Mouse (Mus musculus) cerebellum, postnatal 25 days (tissue): Measurements from ENCODE around the gene Hira.
"Not testable (repeated sequence)": the region's sequence is repeated elsewhere in the genome, so short reads cannot be mapped to it uniquely, and the experiment has no call there.

Source experiments
- DNase-seq, 2 experiments: peaks; one replicate each; pipeline ENCODE4 v3.0.0; 2021; ENCODE audit warnings: mixed read lengths in 2 of 2

Gene Hira

DNA sequence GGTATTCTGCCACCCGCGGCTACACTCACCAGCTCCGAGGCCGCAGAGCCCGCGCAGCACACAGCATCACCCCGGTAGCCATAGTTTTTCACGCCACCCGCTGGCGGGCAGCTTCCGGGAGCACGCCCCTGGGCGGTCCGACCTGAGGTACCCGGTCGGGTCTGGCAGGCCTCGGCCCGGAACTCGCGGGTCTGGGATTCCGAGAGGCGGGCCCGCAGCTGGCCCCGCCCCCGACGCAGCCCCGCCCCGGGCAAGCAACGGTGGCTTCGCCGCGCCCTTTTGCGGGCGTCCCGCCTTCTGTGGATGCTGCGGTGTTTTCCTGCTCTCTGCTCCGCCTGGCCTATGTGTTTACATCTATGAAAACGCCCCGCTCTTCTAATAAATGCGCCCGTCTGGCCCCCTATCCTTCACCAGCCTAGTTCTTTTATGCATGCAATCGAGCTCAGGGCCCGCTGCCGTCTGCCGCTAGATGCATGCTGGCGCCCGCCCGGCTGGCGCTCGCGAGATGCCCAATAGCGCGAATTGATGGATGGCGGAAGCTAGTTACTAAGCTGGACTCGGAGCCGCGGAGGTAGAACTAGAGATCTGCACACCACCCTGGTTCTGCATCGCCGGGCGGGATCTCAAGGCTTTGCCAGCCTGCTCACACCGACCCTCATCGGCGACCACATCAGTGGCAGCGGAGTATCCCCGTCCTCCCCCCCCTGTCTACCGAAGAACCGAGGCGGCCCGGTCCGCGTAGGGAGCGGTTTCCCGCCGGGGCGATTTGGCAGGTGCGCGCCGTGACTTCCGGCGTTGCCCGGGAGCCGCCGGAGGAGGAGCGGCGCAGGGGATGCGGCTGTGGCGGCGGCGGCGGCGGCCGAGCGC, at the start of gene Hira, which contains the start of gene Mrpl40:
Gene Hira, plus strand, starts transcription at position 596 of the 867 bp plus-strand sequence.
Gene Mrpl40, minus strand, starts transcription at position 421 of the 867 bp plus-strand sequence.
- peak; percentile 97 for DNase-seq

DNA sequence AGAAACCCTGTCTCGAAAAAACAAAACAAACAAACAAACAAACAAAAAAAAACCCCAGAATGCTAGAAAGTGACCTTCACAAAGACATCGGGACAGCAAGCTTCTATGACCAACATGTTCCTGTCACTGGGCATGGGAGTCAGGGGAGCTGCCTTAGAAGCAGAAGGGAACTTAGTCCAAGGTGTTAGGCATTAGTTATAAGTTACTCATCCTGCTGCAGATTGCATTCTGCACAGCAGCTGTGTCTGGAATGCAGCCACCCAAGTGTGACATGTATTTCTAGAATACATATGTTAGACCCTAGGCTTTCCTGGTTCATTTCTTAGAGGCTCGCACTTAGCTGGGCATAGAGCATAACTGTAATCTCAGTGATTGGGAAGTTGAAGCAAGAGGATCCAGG, 48.2 kb upstream of the Hira start:
- DNase-seq: no peak

DNA sequence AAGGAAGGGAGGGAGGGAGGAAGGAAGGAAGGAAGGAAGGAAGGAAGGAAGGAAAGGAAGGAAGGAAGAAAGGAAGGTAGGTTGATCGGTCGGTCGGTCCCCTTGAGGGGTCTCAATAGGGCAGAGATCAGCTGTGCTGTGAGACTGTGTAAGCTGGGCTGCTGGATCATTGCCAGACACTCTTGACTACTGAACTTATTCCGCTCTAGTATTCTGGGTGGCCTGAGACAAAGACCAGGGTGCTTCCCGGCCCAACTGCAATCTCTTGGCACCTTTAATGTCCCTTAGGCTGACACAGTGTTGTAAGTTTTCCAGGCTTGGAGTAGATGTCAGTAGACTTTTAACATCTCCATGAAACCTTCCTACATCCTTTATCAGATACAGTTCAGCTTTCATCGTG, 47.7 kb upstream of the Hira start:
- no peak for DNase-seq

DNA sequence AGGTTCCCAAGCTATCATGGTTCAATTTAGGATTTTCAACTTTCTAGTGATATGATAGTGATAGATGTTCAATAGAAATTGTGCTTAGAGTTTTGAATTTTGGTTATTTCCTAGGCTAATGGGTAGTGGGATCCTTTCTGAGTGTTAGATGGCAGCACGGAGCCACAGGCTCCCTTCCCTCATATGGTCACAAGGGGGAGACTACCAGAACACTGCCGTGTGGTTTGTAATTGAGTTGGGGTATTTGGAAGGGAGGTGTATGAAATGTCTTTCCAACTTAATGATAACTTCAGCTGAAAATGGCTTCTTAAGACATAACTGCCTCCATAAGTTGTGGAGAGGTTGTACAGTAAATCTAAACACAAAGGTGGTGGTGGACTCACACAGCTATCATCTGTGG, 43.4 kb upstream of the Hira start:
- no peak for DNase-seq

DNA sequence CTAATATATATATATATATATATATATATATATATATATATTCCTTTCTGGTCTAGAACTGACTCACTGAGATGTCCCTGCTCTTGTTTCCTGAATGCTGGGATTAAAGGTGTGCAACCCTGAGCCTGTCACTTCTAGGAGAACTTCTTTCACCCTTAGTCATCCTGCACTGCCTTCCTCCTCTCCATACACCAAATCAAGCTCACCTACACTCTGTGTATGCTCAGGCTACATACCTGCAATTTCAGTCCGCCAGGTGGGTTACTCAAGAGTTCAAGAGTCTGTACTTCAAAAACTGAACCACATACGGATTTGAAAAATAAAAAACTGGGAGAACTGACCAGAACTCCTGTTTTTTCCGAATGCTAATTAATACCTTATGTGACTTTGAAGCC, 40.8 kb upstream of the Hira start:
- DNase-seq: no peak

DNA sequence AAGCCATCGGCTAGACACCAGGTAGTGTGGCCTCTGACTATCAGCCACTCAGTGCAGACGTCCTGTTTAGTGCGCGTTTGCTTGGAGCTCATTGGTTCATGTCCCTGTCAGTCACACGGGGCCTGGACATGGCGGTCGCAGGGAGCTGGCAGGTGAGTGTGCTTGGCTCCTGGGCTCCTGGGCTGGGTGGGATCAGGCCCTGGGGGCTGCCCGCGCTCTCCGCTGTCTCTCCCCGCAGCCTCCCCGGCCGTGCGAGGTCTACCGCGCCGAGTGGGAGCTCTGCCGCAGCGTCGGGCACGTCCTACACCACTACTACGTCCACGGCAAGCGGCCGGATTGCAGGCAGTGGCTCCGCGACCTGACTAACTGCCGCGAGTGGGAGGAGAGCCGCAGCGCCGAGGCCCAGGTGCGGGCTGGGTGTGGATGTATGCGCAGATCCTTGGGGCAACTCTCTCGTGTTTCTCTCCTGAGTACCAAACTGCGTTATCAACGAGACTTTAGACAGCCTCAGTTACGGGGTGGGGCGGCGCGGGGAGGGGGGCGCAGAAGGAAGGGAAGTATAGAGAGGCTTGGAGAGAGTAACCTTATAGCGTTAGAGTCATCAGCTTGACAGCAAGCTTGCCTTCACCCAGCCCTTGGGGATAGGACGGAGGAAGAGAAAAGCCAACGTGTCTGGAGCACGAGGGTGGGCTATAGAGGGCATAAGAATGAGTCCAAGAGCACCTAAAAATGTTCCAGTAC, 40.2 kb upstream of the Hira start, which contains the start of the genes 2510002D24Rik and Gm28539:
Gene 2510002D24Rik, plus strand, starts transcription at position 111 of the 741 bp plus-strand sequence.
Gene Gm28539, plus strand, starts transcription at position 117 of the 741 bp plus-strand sequence.
- DNase-seq: peak; percentile 98

DNA sequence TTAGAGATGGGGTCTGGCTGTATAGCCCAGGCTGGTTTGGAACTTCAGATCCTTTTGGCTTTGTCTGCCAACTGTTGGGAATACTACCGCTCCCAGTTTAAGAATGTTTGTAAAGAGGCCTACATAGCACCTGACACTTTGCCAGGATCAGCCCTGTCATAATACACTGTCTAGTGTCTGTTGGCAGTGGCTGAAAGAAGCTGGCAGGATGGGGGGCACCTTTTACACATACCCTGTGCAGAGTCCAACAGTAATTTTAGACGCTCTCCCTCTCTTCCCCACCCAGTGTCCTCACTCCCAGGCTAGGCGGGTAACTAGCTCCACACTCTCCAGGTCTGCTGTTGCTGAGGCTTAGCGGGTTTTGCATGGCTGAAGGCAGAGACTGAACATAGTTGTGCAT, 38.5 kb upstream of the Hira start:
- DNase-seq: peak in 1 of 2 experiments; percentile 11

DNA sequence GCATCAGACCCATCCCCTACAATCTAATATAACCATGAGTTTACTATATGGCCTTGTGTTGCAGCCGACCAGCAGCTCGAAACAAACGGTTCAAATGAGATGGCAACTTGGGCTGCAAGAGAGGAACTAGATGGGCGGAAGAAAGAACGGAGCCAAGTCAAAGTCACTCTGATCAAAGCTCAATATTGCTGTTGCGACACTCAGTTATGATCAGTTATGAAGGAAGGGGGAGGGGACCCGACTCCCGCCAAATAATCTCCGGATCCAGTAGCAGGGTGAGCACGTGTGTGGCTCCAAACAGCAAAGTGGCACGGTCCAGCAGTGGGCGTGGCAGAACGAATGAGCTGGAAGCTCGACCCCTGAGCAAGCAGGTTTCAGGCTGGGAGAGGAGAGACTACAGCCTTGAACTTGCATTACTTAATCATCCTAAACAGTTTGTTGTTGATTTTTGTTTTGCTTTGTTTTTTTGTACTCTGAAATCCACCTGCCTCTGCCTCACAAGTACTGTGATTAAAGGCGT, 30.5 kb upstream of the Hira start:
- DNase-seq: no peak

DNA sequence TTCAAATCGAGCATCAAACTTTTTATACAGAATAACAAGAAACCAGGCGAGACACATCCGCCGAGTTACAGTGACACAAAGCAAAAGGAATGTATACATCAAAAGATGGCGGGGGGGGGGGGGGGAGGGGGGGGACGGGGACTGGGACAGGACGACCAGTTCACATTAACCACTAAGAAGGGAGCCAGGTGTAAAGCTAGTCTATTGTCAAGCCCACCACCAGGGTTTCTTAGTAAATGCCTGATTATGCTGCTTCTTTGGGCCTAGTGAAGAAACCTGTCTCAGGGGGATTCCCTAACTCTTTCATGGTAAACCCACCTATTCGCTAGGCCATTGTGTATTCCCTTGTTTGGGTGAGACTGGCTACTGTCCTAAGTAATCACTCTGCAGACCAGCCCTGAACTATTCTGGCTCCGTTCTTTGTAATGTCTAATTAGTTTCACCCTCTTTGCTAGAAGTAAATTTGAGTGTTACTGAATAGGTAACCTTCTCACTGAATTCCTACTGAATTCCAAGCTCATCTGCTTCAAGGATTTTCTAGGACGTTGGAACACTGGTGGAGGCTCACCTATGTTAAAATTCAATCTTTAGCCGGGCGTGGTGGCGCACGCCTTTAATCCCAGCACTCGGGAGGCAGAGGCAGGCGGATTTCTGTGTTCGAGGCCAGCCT, 27.2 kb upstream of the Hira start:
- DNase-seq: not testable (repeated sequence)

DNA sequence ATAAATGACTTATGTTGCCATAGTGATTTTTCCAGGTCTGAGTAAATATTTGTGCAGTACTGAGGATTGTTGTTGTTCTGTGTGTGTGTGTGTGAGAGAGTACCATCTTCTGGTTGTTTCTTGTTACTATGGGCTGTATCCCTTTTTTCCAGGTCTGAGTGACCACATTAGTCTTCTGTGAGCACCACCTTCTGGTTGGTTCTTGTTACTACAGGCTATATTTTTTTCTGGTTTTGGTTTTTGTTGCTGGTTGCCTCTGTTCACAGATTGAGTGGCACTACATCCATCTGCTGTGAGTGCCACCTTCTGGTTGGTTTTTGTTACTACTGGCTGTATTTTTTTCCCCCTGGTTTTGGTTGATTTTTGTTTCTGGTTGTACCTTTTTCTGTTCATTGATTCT, 18.3 kb upstream of the Hira start:
- DNase-seq: peak; percentile 47 to 66

DNA sequence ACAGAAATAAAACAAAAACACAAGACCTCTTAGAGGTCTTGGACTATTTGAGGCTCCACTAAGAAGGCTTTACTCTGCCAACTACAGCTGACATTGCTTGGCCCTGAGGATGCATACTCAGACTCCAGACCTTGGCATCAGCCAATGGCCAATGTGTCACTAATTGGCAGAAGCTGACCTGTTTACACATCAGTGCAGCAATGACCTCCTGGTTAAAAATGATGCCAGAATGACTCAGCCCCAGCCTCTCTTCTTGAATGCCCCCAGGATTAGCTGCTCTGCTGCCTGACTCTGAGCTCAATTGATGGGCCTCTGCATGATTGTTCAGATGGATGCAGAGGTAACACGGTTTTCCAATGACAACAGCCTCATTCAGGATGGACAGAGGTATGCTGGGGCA, 16.7 kb upstream of the Hira start:
- peak; percentile 33 to 49 for DNase-seq

DNA sequence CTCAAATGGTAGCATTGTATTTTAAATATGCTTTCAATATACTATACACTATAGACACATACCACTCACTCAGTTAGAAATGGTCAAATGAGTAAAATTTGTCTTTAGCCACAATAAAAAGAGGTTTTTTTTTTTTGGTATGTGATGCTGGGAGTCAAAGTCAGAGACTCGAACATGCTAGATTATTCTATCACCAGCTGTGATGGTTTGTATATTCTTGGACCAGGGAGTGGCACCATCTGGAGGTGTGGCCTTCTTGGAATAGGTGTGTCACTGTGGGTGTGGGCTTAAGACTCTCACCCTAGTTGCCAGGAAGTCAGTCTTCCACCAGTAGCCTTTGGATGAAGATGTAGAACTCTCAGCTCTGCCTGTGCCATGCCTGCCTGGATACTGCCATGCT, 6.3 kb upstream of the Hira start:
- DNase-seq: not testable (repeated sequence)

DNA sequence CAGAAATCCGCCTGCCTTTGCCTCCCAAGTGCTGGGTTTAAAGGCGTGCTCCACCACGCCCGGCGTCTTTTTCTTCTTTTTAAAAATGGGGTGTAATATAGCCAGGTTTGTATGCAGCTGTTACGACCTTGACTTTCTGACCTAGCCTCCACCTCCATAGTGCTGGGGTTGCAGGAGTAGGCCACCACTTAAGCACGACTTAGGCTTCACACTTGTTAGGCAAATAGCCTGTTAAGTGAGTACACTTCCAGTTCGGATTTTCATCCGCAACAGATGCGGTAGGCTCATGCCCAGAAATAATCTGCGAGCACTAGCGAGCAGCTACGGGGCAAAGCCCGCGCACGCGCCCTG, 771 bp upstream of the Hira start:
- no peak for DNase-seq

DNA sequence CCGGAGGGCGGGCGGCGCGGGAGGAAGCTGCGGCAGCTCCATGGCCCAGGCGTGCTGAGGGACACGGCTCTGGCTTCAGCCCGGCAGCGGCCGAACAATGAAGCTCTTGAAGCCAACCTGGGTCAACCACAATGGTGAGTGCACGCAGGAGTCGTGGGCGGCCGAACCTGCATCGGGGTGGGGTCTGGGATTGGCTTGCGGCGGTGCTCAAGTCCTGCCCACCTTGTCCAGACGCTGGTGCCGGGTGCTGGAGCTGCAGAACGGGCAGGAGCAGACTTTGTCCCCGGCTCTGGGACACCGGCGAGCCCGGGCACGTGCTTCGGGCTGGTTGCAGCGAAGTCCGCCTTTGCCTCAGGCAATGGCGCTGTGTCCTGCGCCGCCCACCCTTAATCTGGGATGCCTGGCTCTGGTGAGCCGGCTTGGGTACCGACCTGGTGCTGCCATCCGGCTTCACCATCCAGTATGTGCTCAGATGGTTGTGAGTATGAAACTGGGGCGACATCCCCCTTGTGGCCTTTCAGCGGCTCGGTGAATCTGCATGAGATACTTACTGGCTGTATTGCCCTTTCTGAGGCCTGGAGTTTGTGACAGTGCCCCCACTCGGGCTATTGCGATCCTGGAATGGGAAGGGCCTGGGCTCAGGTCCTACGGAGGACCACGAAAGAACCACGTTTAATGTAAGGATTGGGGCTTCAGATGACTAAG, 701 bp downstream of the Hira start:
- peak in 1 of 2 experiments; percentile 59 for DNase-seq

DNA sequence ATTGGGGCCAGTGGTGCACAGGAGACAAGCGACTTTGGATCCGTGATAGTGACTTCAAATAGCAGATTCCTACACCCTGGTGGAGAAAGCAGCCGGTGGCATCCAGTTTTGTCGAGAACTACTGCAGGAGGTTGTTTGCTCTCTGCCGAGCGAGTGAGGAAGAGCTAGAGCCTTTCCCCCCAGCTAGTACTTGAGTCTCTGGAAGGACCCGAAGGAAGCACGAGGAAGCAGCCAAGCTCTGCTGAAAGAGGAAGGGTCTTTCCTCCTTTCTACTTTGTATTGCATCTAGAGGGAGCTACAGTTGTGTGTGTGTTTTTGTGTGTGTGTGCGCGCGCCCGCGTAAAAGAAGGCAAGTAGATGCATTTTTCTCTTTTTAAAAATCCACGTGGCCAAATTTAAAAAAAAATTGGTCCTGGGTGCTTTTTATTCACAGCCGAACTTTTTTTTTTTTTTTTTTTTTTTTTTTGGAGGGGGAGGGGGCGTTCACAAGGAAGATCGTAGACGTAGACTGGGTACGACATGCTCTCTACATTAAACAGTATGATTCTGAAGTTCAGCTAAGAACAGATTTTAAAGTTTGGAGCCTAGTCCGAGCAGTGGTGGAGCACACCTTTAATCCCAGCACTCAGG, 1.4 kb downstream of the Hira start:
- DNase-seq: no peak

DNA sequence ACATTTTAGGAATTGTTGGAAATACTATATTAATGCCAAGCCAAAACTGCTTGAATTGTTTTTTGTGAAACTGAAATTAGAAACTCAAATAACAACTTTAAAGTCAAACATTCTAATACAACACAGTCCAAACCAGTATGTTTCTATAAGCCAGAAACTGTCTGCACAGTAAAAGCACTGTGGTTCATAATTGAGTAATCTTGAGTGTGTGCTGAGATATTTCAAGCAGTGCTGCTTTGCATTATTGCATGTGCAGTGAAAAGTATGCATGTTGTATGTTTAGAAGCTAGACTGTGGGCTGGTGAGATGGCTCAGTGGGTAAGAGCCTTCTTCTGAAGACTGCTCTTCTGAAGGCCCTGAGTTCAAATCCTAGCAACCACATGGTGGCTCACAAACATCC, 7.2 kb downstream of the Hira start:
- DNase-seq: no peak

DNA sequence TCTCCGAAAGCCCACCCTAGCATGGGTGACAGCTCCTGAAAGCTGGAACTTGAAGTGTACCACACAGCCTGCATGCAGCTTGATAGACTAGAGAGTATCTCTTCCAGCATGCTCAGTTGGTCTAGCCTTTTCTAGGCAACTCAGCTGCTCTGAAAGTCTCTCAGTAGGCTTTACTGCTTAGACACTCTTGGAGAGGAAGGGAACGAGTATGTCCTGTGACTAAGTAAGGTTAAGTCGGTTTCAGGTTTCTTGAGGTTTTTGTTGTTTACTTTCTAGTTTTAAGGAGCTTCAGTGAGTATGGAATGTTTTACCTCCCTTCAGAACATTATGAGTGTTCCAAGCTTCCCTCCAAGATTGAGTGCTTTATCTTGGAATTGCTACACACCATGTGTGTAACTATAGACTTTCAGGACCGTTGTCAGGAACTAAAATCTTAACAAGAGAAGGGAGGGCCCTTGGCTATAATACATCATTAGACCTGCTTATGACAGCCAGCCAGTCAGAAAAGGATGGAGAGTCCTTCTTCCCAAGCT, 17.1 kb downstream of the Hira start:
- DNase-seq: no peak

DNA sequence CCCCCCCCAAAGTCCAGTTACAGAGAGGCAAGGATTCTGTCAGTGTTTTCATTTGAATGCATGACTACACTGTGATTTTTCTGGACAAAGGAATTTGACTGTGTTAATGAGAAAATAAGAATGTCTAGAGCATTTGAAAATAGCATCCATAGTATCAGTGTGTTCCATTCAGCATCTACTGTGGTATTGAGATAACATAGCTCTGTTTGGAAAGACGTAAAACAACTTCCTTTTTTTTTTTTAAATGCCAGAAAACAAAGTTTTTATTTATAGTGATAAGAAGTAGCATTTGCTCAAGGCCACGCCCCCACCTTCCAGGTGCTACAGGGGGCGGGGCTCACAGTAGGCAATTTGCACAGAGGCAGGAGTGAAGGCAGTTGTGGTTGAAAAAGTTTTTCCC, 18.4 kb downstream of the Hira start:
- DNase-seq: no peak

DNA sequence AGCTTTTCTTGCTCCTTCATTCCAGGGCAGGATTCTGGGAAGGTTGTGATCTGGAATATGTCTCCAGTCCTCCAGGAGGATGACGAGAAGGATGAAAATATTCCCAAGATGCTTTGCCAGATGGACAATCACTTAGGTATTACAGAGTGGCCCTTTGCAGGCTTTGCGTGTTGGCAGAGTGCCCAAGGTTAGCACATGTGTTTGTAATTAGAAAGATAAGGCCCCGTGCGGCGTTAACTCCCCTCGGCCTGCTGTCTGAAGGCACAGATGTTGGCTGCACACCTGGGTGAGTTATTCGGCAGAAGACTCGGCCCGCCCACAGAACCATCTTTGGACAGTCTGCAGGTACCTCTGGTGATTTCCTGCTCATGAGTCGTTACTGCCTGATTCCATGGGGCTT, 19.6 kb downstream of the Hira start:
- DNase-seq: peak in 1 of 2 experiments; percentile 15

DNA sequence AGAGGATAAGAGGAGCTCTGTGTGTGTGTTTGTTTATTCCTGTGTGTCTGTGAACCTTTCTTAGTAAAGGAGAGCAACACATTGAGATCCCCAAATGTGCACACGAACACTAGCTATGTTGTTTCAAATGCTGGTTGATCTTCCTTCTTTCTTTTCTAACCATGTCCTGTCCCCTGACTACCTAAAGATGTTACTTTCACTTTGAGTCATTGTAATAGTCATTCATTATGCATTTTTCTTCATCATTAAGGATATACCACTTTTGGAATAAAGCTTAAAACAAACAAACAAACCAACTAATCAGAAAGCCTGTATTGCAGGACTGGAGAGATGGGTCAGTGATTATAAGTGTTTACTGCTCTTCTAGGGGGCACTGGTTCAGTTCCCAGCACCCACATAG, 28.8 kb downstream of the Hira start:
- no peak for DNase-seq

DNA sequence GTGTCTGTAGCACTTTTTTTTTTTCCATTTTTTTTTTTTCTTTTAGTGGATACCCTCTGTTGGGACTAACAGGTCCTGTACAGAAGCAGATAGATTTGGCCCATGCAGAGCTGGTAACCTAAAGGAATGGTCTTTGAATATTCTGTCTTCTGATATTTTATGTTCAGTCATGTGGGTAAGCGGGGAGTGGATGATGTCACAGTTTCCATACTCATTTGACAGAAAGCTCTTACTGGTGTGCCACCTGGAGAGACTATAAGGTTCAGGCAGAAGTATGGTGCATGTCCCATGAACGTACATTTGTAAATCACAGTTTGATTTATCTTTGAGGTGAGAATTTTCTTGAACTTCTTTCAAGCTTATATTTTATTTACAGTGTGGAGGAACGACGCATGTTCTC, 39.2 kb downstream of the Hira start:
- DNase-seq: no peak

DNA sequence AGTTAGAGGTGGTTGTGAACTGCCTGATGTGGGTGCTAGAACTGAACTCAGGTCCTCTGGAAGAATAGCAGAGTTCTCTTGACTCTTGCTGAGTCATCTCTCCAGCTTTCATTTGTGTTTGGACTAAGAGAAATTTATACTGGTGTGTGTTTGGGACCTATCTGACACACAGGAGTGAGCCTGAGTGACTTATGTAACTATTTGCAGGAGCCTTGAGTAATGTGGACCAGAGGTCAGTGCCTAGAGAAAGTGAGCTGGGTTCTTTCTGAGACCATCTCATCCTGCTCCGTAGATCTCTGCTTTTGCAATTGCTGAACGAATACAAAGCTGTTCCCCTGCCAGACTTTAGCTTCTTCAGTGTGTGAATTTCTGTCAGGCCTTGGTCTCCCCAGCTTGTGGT, 44.9 kb downstream of the Hira start:
- DNase-seq: no peak
